Mouse (Mus musculus): ENCODE results near the gene Eno3.

DNA sequence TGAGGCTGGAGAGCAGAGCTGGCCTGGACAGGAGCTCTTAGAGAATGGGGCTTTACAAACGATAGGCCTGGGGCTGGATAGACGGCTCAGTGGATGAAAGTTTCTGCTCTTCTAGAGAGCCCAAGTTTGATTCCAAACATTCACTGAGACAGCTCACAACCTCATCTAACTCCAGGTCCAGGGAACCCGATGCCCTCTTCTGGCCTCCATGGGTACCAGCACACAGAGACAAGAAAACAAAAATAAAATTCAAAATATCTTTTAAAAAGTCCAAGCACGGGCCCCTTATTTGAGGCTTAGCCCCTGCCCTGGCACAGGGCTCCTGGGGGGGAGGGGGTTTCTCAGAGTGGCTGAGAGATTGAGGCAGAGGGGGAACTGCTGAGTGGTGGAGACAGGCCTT lies 46.2 kb upstream of the Eno3 start:
- TF ChIP-seq MAFK (IDR thresholded peaks at IDR 0.05; ENCODE audit: insufficient read depth, low read depth, low read length) (no peak), ZC3H11A (IDR thresholded peaks at IDR 0.05; ENCODE audit: borderline replicate concordance, low read depth, low read length) (no peak)

All from ES-E14 (cell line).